Mouse (Mus musculus): Measurements from ENCODE around the gene Marc2. TPM values are rescaled to one million over a fixed set of nuclear protein-coding genes. Genes with fewer than 3 reads are reported as not detected.
A peak's percentile ranks its signal among the peaks of the same experiment; 100 is the strongest.

Marc2 gene
- polyA plus RNA-seq, 1 experiment from 2014 or later: 197 TPM

DNA sequence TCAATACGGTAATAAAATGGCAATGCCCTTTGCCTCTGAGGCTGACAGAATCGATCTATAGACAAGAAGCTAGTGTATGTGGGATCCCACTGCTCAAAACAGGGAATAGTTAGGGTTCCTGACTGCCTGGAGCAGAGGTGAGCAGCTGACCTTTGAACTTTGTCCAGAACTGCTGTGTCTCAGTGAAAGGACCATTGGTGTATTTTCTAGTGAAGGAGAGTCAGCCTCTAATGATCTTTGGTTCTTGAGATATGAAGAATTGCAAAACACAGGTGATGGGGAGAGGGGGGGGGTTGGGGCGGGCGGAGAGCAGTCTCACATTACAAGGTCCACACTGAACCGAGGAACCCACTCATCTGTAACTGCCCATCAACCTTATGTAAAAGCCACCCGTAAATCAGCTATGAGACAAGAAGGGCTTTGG is 36.7 kb downstream of the Marc2 start:
- TF ChIP-seq CTCF (IDR thresholded peaks at IDR 0.05; ENCODE audit: low read depth) (no peak), EP300 (optimal IDR thresholded peaks at IDR 0.05) (no peak)
- Histone ChIP-seq H3K27ac (replicated peaks) (no peak overlapping the region), H3K4me3 (ENCODE audit: low read depth, low read length) (no peak overlapping the region), H3K27me3 (ENCODE audit: control insufficient read depth, insufficient read depth, low read length) (no peaks in the 10 kb centered on the region), H3K4me1 (replicated peaks; ENCODE audit: control insufficient read depth, insufficient read depth) (0 out of 2 replicates have a peak, but pooled peaks cover 3% of the 10 kb centered on the region), H3K9me3 (ENCODE audit: control insufficient read depth, low read length) (no peaks in the 10 kb centered on the region), H3K4me2 (replicated peaks; ENCODE audit: low read depth) (no peak overlapping the region), H3K36me3 (ENCODE audit: control insufficient read depth, insufficient read depth, low read length) (no peaks in the 10 kb centered on the region), H3K9ac (ENCODE audit: low read length) (no peak overlapping the region)
- DNase-seq (ENCODE audit: low spot score): no peak
- no peak for ATAC-seq (ENCODE audit: low FRiP score, low TSS enrichment)
- WGBS: 64% methylated on average over 6 of the region's 6 CpGs

GRCm38 (mm10) chr1:184808418-184809012 is 37.7 kb downstream of the Marc2 start:
- WGBS: 78% methylated on average over 17 of the region's 17 CpGs
- no peaks in the 10 kb centered on the region for H3K36me3 ChIP-seq (ENCODE audit: control insufficient read depth, insufficient read depth, low read length)
- H3K27ac ChIP-seq (replicated peaks): no peak overlapping the region
- H3K9ac ChIP-seq (ENCODE audit: low read length): no peak overlapping the region
- no peak for TF ChIP-seq EP300 (optimal IDR thresholded peaks at IDR 0.05)
- no peak for TF ChIP-seq CTCF (IDR thresholded peaks at IDR 0.05; ENCODE audit: low read depth)
- DNase-seq (ENCODE audit: low spot score) (no peak), ATAC-seq (ENCODE audit: low FRiP score, low TSS enrichment) (no peak)
- no peak overlapping the region for H3K4me2 ChIP-seq (replicated peaks; ENCODE audit: low read depth)
- no peaks in the 10 kb centered on the region for H3K9me3 ChIP-seq (ENCODE audit: control insufficient read depth, low read length)
- H3K4me1 ChIP-seq (replicated peaks; ENCODE audit: control insufficient read depth, insufficient read depth): 0 out of 2 replicates have a peak, but pooled peaks cover 3% of the 10 kb centered on the region
- no peaks in the 10 kb centered on the region for H3K27me3 ChIP-seq (ENCODE audit: control insufficient read depth, insufficient read depth, low read length)
- H3K4me3 ChIP-seq (ENCODE audit: low read depth, low read length): no peak overlapping the region

DNA sequence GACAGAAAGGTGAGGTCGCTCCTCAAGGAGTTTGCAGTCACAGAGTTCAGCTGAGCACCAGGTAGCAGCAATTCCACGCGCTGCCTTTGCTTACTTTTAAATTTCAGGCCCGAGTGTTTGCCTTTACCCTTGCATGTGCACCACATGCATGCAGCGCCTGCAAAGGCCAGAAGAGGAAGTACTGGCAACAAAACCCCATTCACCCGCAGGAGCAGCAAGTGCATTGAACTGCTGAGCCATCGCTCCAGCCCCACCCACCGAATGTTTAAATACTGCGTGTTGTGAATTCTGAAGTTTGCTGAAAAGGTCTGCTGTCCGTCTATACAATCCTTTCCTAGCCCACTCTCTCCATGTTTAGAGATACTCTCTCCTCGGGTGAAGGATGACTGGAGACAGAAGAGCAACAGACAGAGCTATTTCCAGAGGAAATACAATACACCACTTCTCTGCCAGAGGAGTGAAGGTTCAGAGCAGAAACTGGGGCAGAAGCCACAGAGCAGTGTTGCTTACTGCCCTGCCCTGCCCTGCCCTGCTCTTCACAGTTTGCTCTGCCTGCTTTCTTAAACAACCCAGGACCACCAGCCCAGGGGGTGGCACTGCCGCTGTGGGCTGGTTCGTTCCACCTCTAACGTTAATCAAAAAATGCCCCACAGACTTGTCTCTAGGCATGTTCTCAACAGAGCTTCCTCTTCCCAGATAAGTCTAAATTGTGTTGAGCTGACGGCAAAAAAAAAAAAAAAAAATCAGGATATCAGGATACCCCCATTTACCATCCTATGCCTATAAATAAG is 38.4 kb downstream of the Marc2 start:
- Histone ChIP-seq H3K27ac (replicated peaks) (no peak overlapping the region), H3K36me3 (ENCODE audit: control insufficient read depth, insufficient read depth, low read length) (no peaks in the 10 kb centered on the region), H3K9me3 (ENCODE audit: control insufficient read depth, low read length) (no peaks in the 10 kb centered on the region), H3K4me1 (replicated peaks; ENCODE audit: control insufficient read depth, insufficient read depth) (0 out of 2 replicates have a peak, but pooled peaks cover 3% of the 10 kb centered on the region), H3K4me3 (ENCODE audit: low read depth, low read length) (no peak overlapping the region), H3K4me2 (replicated peaks; ENCODE audit: low read depth) (no peak overlapping the region), H3K9ac (ENCODE audit: low read length) (no peak overlapping the region), H3K27me3 (ENCODE audit: control insufficient read depth, insufficient read depth, low read length) (no peaks in the 10 kb centered on the region)
- TF ChIP-seq EP300 (optimal IDR thresholded peaks at IDR 0.05): no peak
- TF ChIP-seq CTCF (IDR thresholded peaks at IDR 0.05; ENCODE audit: low read depth): peak; percentile 34; the same call in 1 of the 2 replicates
- ATAC-seq (ENCODE audit: low FRiP score, low TSS enrichment): peak; percentile 69
- peak; percentile 57 for DNase-seq (ENCODE audit: low spot score)
- 42% methylated on average over 15 of the region's 15 CpGs for WGBS

DNA sequence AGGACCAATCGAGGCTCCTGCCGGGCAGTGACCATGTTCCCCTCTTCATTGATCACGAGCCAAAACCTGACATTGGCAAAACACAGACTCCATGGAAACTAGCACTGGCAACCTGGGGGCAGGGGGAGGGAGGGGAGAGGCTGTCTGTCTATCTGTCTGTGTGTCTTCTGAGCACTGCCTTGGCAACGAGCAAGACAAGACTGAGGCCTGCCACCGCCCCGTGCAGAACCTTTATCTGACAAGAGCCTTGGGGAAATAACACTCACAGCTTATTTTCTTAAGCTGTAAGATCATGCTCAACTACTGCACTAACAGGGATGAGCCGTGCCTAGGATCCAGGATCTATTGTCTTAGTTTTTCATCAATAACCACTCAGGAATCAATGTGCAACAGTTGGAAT is 39.1 kb downstream of the Marc2 start:
- Histone ChIP-seq H3K9ac (ENCODE audit: low read length) (no peak overlapping the region), H3K4me2 (replicated peaks; ENCODE audit: low read depth) (no peak overlapping the region), H3K27ac (replicated peaks) (no peak overlapping the region), H3K36me3 (ENCODE audit: control insufficient read depth, insufficient read depth, low read length) (no peaks in the 10 kb centered on the region), H3K9me3 (ENCODE audit: control insufficient read depth, low read length) (no peaks in the 10 kb centered on the region), H3K4me1 (replicated peaks; ENCODE audit: control insufficient read depth, insufficient read depth) (0 out of 2 replicates have a peak, but pooled peaks cover 3% of the 10 kb centered on the region), H3K4me3 (ENCODE audit: low read depth, low read length) (no peak overlapping the region), H3K27me3 (ENCODE audit: control insufficient read depth, insufficient read depth, low read length) (no peaks in the 10 kb centered on the region)
- WGBS: 73% methylated on average over 7 of the region's 7 CpGs
- ATAC-seq (ENCODE audit: low FRiP score, low TSS enrichment) (no peak), DNase-seq (ENCODE audit: low spot score) (no peak)
- TF ChIP-seq CTCF (IDR thresholded peaks at IDR 0.05; ENCODE audit: low read depth) (no peak), EP300 (optimal IDR thresholded peaks at IDR 0.05) (no peak)

DNA sequence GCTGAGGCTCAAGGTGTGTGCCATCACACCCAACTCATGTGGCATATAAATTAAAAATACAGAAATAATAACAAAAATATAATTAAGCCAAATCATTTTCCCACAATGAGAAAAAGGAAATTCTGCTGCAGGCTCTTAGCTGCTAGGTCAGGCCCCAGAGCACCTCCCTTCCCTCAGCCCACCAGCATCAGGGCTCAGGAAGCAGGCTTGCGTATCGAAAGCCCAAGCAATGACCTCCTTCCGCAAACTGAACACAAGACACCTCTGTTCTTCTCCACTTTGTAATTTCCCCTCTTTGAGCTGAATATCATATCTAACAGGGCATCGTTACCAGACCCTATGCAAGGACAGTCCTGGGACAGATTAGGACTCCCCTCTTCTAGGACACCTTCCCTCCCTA is 40.5 kb downstream of the Marc2 start:
- no peak overlapping the region for H3K27ac ChIP-seq (replicated peaks)
- WGBS: 88% methylated on average over 4 of the region's 4 CpGs
- H3K9me3 ChIP-seq (ENCODE audit: control insufficient read depth, low read length): no peaks in the 10 kb centered on the region
- no peaks in the 10 kb centered on the region for H3K27me3 ChIP-seq (ENCODE audit: control insufficient read depth, insufficient read depth, low read length)
- H3K4me1 ChIP-seq (replicated peaks; ENCODE audit: control insufficient read depth, insufficient read depth): 0 out of 2 replicates have a peak, but pooled peaks cover under 1% of the 10 kb centered on the region
- no peak overlapping the region for H3K4me3 ChIP-seq (ENCODE audit: low read depth, low read length)
- no peaks in the 10 kb centered on the region for H3K36me3 ChIP-seq (ENCODE audit: control insufficient read depth, insufficient read depth, low read length)
- H3K9ac ChIP-seq (ENCODE audit: low read length): no peak overlapping the region
- TF ChIP-seq EP300 (optimal IDR thresholded peaks at IDR 0.05): no peak
- no peak overlapping the region for H3K4me2 ChIP-seq (replicated peaks; ENCODE audit: low read depth)
- no peak for ATAC-seq (ENCODE audit: low FRiP score, low TSS enrichment)
- no peak for DNase-seq (ENCODE audit: low spot score)

Measured in stomach, postnatal 0 days (tissue).